Mouse (Mus musculus) stomach, embryonic 16.5 days (tissue): ENCODE measurements around the gene A730061H03Rik. TPM values are rescaled to one million over a fixed set of nuclear protein-coding genes. Genes with fewer than 3 reads are reported as not detected.

Experiments used
- ATAC-seq: fragments of 200-750 bp; cut with Nextera tagmentation; 2 replicates; pipeline ENCODE4 v1.8.0; 2017; ENCODE audit warnings: moderate number of reproducible peaks, moderate TSS enrichment; ENCODE audit not compliant: insufficient read depth, low FRiP score
- H3K27ac ChIP-seq: fragments of 300-500 bp; sonication (generic); 2 replicates; pipeline ENCODE4 v1.5.1; 2014; ENCODE audit warnings: low read length
- H3K27me3 ChIP-seq: fragments of 300-500 bp; sonication (generic); 2 replicates; pipeline ENCODE4 v1.6.1; 2014; ENCODE audit warnings: low read length, control low read depth, mixed read lengths; ENCODE audit not compliant: control insufficient read depth, insufficient read depth
- H3K36me3 ChIP-seq: fragments of 300-500 bp; sonication (generic); 2 replicates; pipeline ENCODE4 v1.6.1; 2014; ENCODE audit warnings: low read length; ENCODE audit not compliant: control insufficient read depth, insufficient read depth
- H3K4me1 ChIP-seq: fragments of 300-500 bp; sonication (generic); 2 replicates; pipeline ENCODE4 v1.6.1; 2014; ENCODE audit warnings: low read length, control low read depth, mixed read lengths; ENCODE audit not compliant: control insufficient read depth, insufficient read depth
- H3K4me2 ChIP-seq: fragments of 300-500 bp; sonication (generic); 2 replicates; pipeline ENCODE4 v1.6.1; 2014; ENCODE audit warnings: low read depth, low read length, mixed read lengths
- H3K4me3 ChIP-seq: fragments of 300-500 bp; sonication (generic); replicated peaks from 2 replicates; pipeline ENCODE4 v1.5.1; 2014; ENCODE audit warnings: mild to moderate bottlenecking, low read length
- H3K9ac ChIP-seq: fragments of 300-500 bp; sonication (generic); 2 replicates; pipeline ENCODE4 v1.6.1; 2014; ENCODE audit warnings: low read length
- H3K9me3 ChIP-seq: fragments of 300-500 bp; sonication (generic); replicated peaks from 2 replicates; pipeline ENCODE4 v1.6.1; 2016; ENCODE audit warnings: low read length, control low read depth; ENCODE audit not compliant: control insufficient read depth
- WGBS: fragments of 180-500 bp; shearing (Covaris S2); extraction: QIAGEN DNeasy Blood & Tissue Kit; methylation state at CpG from one replicate; pipeline ENCODE4 v1.1.7; 2014; 5-methylcytosine and 5-hydroxymethylcytosine counted together
- polyA plus RNA-seq: library from polyadenylated mRNA; unstranded; fragments of >200 nt; fragmentation: Nextera tagmentation; extraction: Ambion mirVana; gene quantifications from 2 replicates; pipeline ENCODE4 v1.2.1, GENCODE M21; 2015

Gene A730061H03Rik
- polyA plus RNA-seq, 1 experiment from 2014 or later, result 1.2 TPM

GRCm38 (mm10) chr14:55576376-55576775 is 16.2 kb upstream of the A730061H03Rik start:
- Histone ChIP-seq H3K4me2 (no peak overlapping the region), H3K27me3 (no peaks in the 10 kb centered on the region), H3K27ac (no peak overlapping the region), H3K36me3 (peaks cover 7% of the 10 kb centered on the region), H3K9ac (0 out of 2 replicates have a peak overlapping the region, but pooled peaks have one; percentile 3), H3K9me3 (no peaks in the 10 kb centered on the region), H3K4me1 (peaks cover 13% of the 10 kb centered on the region), H3K4me3 (no peak overlapping the region)
- WGBS, result 79% methylated on average over 16 of the region's 16 CpGs
- ATAC-seq, result no peak

GRCm38 (mm10) chr14:55575711-55576110 is 15.5 kb upstream of the A730061H03Rik start:
- WGBS, result 76% methylated on average over 13 of the region's 13 CpGs
- Histone ChIP-seq H3K4me1 (peaks cover 13% of the 10 kb centered on the region), H3K36me3 (peaks cover 5% of the 10 kb centered on the region), H3K4me3 (no peak overlapping the region), H3K27ac (no peak overlapping the region), H3K4me2 (0 out of 2 replicates have a peak overlapping the region, but pooled peaks have one; percentile 21), H3K27me3 (no peaks in the 10 kb centered on the region), H3K9me3 (no peaks in the 10 kb centered on the region), H3K9ac (peak overlapping the region; percentile 39; the same call in 1 of the 2 replicates)
- no peak for ATAC-seq

- peak within 1 kb of the TSS; percentile 39; the same call in 1 of the 2 replicates for H3K9ac ChIP-seq
- 68% methylated on average over 8 of the region's 8 CpGs for WGBS
- H3K27me3 ChIP-seq, result no peaks in the 10 kb centered on the region
- 0 out of 2 replicates have a peak within 1 kb of the TSS, but pooled peaks have one; percentile 21 for H3K4me2 ChIP-seq
- no peak for ATAC-seq
- H3K27ac ChIP-seq, result no peak within 1 kb of the TSS
- H3K4me1 ChIP-seq, result peaks cover 13% of the 10 kb centered on the region
- no peak within 1 kb of the TSS for H3K4me3 ChIP-seq
- no peaks in the 10 kb centered on the region for H3K9me3 ChIP-seq
- H3K36me3 ChIP-seq, result peaks cover 1% of the 10 kb centered on the region
Measured at GRCm38 (mm10) chr14:55575302-55575701, 15.1 kb upstream of the A730061H03Rik start, which contains the start of gene Fitm1. Fitm1 (plus strand) TSS chr14:55575617.

GRCm38 (mm10) chr14:55571760-55572159 is 11.6 kb upstream of the A730061H03Rik start:
- H3K9ac ChIP-seq, result no peak overlapping the region
- no peak overlapping the region for H3K4me3 ChIP-seq
- 0 out of 2 replicates have a peak, but pooled peaks cover 10% of the 10 kb centered on the region for H3K36me3 ChIP-seq
- no peaks in the 10 kb centered on the region for H3K9me3 ChIP-seq
- no peak overlapping the region for H3K27ac ChIP-seq
- H3K4me2 ChIP-seq, result no peak overlapping the region
- no peaks in the 10 kb centered on the region; the same call in 1 of the 2 replicates for H3K4me1 ChIP-seq
- no peaks in the 10 kb centered on the region for H3K27me3 ChIP-seq
- ATAC-seq, result no peak

GRCm38 (mm10) chr14:55570588-55570987 is 10.4 kb upstream of the A730061H03Rik start:
- no peaks in the 10 kb centered on the region; the same call in 1 of the 2 replicates for H3K4me1 ChIP-seq
- H3K9me3 ChIP-seq, result no peaks in the 10 kb centered on the region
- WGBS, result 90% methylated on average over 2 of the region's 2 CpGs
- H3K27ac ChIP-seq, result no peak overlapping the region
- peaks cover 18% of the 10 kb centered on the region; the same call in 1 of the 2 replicates for H3K36me3 ChIP-seq
- ATAC-seq, result no peak
- H3K4me2 ChIP-seq, result no peak overlapping the region
- H3K27me3 ChIP-seq, result no peaks in the 10 kb centered on the region
- no peak overlapping the region for H3K4me3 ChIP-seq
- no peak overlapping the region for H3K9ac ChIP-seq

- peaks cover 22% of the 10 kb centered on the region for H3K36me3 ChIP-seq
- 80% methylated on average over 3 of the region's 3 CpGs for WGBS
- no peaks in the 10 kb centered on the region for H3K9me3 ChIP-seq
- no peaks in the 10 kb centered on the region for H3K4me1 ChIP-seq
- no peak overlapping the region for H3K27ac ChIP-seq
- no peak for ATAC-seq
- no peak overlapping the region for H3K4me2 ChIP-seq
- no peak overlapping the region for H3K9ac ChIP-seq
- H3K27me3 ChIP-seq, result no peaks in the 10 kb centered on the region
- H3K4me3 ChIP-seq, result no peak overlapping the region
Measured at GRCm38 (mm10) chr14:55567496-55567895, 7.3 kb upstream of the A730061H03Rik start.

GRCm38 (mm10) chr14:55565748-55566147 is 5.5 kb upstream of the A730061H03Rik start:
- H3K27ac ChIP-seq, result no peak overlapping the region
- H3K36me3 ChIP-seq, result peaks cover 22% of the 10 kb centered on the region
- no peak for ATAC-seq

GRCm38 (mm10) chr14:55563249-55563648 is 3.0 kb upstream of the A730061H03Rik start:
- no peaks in the 10 kb centered on the region for H3K27me3 ChIP-seq
- no peaks in the 10 kb centered on the region for H3K9me3 ChIP-seq
- no peak for ATAC-seq
- no peak overlapping the region for H3K4me2 ChIP-seq
- H3K9ac ChIP-seq, result no peak overlapping the region
- peaks cover 19% of the 10 kb centered on the region for H3K36me3 ChIP-seq
- WGBS, result 90% methylated on average over 11 of the region's 11 CpGs
- H3K4me3 ChIP-seq, result no peak overlapping the region
- H3K4me1 ChIP-seq, result peaks cover 15% of the 10 kb centered on the region
- H3K27ac ChIP-seq, result no peak overlapping the region

More at GRCm38 (mm10) chr14:55565748-55566147, 5.5 kb upstream of the A730061H03Rik start:
- H3K27me3 ChIP-seq, result no peaks in the 10 kb centered on the region
- no peaks in the 10 kb centered on the region for H3K9me3 ChIP-seq
- no peak overlapping the region for H3K4me3 ChIP-seq
- no peak overlapping the region for H3K9ac ChIP-seq
- 68% methylated on average over 3 of the region's 3 CpGs for WGBS
- H3K4me1 ChIP-seq, result peaks cover 13% of the 10 kb centered on the region
- no peak overlapping the region for H3K4me2 ChIP-seq

GRCm38 (mm10) chr14:55561860-55562259 is 1.7 kb upstream of the A730061H03Rik start:
- H3K4me3 ChIP-seq, result no peak overlapping the region
- H3K4me2 ChIP-seq, result 0 out of 2 replicates have a peak overlapping the region, but pooled peaks have one; percentile 86

More at GRCm38 (mm10) chr14:55561860-55562259, 1.7 kb upstream of the A730061H03Rik start:
- Histone ChIP-seq H3K9me3 (no peaks in the 10 kb centered on the region), H3K36me3 (peaks cover 13% of the 10 kb centered on the region), H3K9ac (peak overlapping the region; percentile 40), H3K27me3 (no peaks in the 10 kb centered on the region), H3K27ac (no peak overlapping the region), H3K4me1 (peaks cover 15% of the 10 kb centered on the region)
- WGBS, result 83% methylated on average over 10 of the region's 10 CpGs
- ATAC-seq, result no peak
